Mouse (Mus musculus) olfactory bulb, adult 2 months (tissue): ENCODE results near the gene Slc8a3. TPM values are rescaled to one million over a fixed set of nuclear protein-coding genes. Genes with fewer than 3 reads are reported as not detected.

Experiments
- H3K27ac ChIP-seq: fragments of 200-500 bp; 2 replicates; pipeline ENCODE4 v1.5.1; 2012; ENCODE audit warnings: low read depth, low read length; ENCODE audit not compliant: insufficient read depth
- H3K4me1 ChIP-seq: fragments of 200-500 bp; 2 replicates; pipeline ENCODE4 v1.6.1; 2012; ENCODE audit warnings: low read length; ENCODE audit not compliant: control insufficient read depth, insufficient read depth
- H3K4me3 ChIP-seq: fragments of 200-500 bp; 2 replicates; pipeline ENCODE4 v1.5.1; 2012; ENCODE audit warnings: mild to moderate bottlenecking, low read depth, low read length, moderate library complexity; ENCODE audit not compliant: insufficient read depth
- CTCF ChIP-seq: fragments of 200-500 bp; IDR thresholded peaks from 2 replicates; pipeline ENCODE4 v1.5.1; 2012; ENCODE audit warnings: low read depth, mild to moderate bottlenecking, low read length, moderate library complexity; ENCODE audit not compliant: insufficient read depth
- POLR2A ChIP-seq: fragments of 200-500 bp; IDR thresholded peaks from 2 replicates; pipeline ENCODE4 v1.6.1; 2012; ENCODE audit warnings: mild to moderate bottlenecking, low read depth, low read length, moderate library complexity; ENCODE audit not compliant: insufficient read depth
- WGBS: fragments of 180-500 bp; shearing (Covaris S2); methylation state at CpG from one replicate; pipeline ENCODE4 v1.1.7; 2018; 5-methylcytosine and 5-hydroxymethylcytosine counted together
- polyA plus RNA-seq: library from polyadenylated mRNA; stranded (reverse); fragments of >200 nt; gene quantifications from 2 replicates; pipeline ENCODE4 v1.2.4, GENCODE M21; 2012; ENCODE audit warnings: low replicate concordance; ENCODE audit not compliant: missing spikeins, insufficient read depth, insufficient read length

Gene Slc8a3
- polyA plus RNA-seq, 1 experiment = not detected

- no peak for TF ChIP-seq CTCF
- no peak for TF ChIP-seq POLR2A
- H3K4me3 ChIP-seq = no peak overlapping the region
- peaks cover 2% of the 10 kb centered on the region; the same call in 1 of the 2 replicates for H3K4me1 ChIP-seq
- WGBS = 35% methylated on average over 2 of the region's 2 CpGs
- H3K27ac ChIP-seq = no peak overlapping the region
These were observed 15.2 kb downstream of the Slc8a3 start for GRCm38 (mm10) chr12:81317811-81318210.

GRCm38 (mm10) chr12:81315953-81316352 is 17.0 kb downstream of the Slc8a3 start:
- WGBS = 91% methylated on average over 5 of the region's 5 CpGs
- Histone ChIP-seq H3K27ac (no peak overlapping the region), H3K4me3 (no peak overlapping the region), H3K4me1 (peaks cover 2% of the 10 kb centered on the region; the same call in 1 of the 2 replicates)
- TF ChIP-seq POLR2A (no peak), CTCF (no peak)

- 83% methylated on average over 5 of the region's 5 CpGs for WGBS
- no peak overlapping the region for H3K27ac ChIP-seq
- TF ChIP-seq POLR2A (no peak), CTCF (no peak)
- no peaks in the 10 kb centered on the region for H3K4me1 ChIP-seq
- H3K4me3 ChIP-seq = no peak overlapping the region
These were observed 29.4 kb downstream of the Slc8a3 start for GRCm38 (mm10) chr12:81303626-81304025.

GRCm38 (mm10) chr12:81294613-81295012 is 38.4 kb downstream of the Slc8a3 start:
- no peak for TF ChIP-seq POLR2A
- no peak for TF ChIP-seq CTCF
- 21% methylated on average over 5 of the region's 5 CpGs for WGBS
- Histone ChIP-seq H3K27ac (peak overlapping the region; percentile 93), H3K4me3 (no peak overlapping the region), H3K4me1 (peaks cover 9% of the 10 kb centered on the region)

GRCm38 (mm10) chr12:81278031-81278430 is 54.9 kb downstream of the Slc8a3 start:
- H3K4me3 ChIP-seq = no peak overlapping the region
- TF ChIP-seq POLR2A = no peak
- no peak for TF ChIP-seq CTCF
- no peak overlapping the region for H3K27ac ChIP-seq
- 0 out of 2 replicates have a peak, but pooled peaks cover 2% of the 10 kb centered on the region for H3K4me1 ChIP-seq
- WGBS = 79% methylated on average over 2 of the region's 2 CpGs

- TF ChIP-seq CTCF = no peak
- TF ChIP-seq POLR2A = no peak
- 57% methylated on average over 4 of the region's 4 CpGs for WGBS
- Histone ChIP-seq H3K4me1 (0 out of 2 replicates have a peak, but pooled peaks cover 2% of the 10 kb centered on the region), H3K27ac (no peak overlapping the region), H3K4me3 (no peak overlapping the region)
These were observed 58.4 kb downstream of the Slc8a3 start for GRCm38 (mm10) chr12:81274616-81275015.

- WGBS = 40% methylated on average over 3 of the region's 3 CpGs
- no peak for TF ChIP-seq CTCF
- TF ChIP-seq POLR2A = no peak
- Histone ChIP-seq H3K4me3 (no peak overlapping the region), H3K4me1 (peaks cover 5% of the 10 kb centered on the region; the same call in 1 of the 2 replicates), H3K27ac (peak overlapping the region; percentile 48; the same call in 1 of the 2 replicates)
These were observed 59.6 kb downstream of the Slc8a3 start for GRCm38 (mm10) chr12:81273333-81273732.

- 44% methylated on average over 5 of the region's 5 CpGs for WGBS
- Histone ChIP-seq H3K27ac (peak overlapping the region; percentile 64; the same call in 1 of the 2 replicates), H3K4me3 (no peak overlapping the region), H3K4me1 (peaks cover 2% of the 10 kb centered on the region; the same call in 1 of the 2 replicates)
- no peak for TF ChIP-seq POLR2A
- no peak for TF ChIP-seq CTCF
These were observed 63.7 kb downstream of the Slc8a3 start for GRCm38 (mm10) chr12:81269246-81269645.

- Histone ChIP-seq H3K4me3 (no peak overlapping the region), H3K27ac (no peak overlapping the region), H3K4me1 (no peaks in the 10 kb centered on the region)
- WGBS = 92% methylated on average over 6 of the region's 6 CpGs
- TF ChIP-seq POLR2A (no peak), CTCF (no peak)
These were observed 70.2 kb downstream of the Slc8a3 start for GRCm38 (mm10) chr12:81262821-81263220.

- Histone ChIP-seq H3K4me3 (no peak overlapping the region), H3K4me1 (no peaks in the 10 kb centered on the region), H3K27ac (no peak overlapping the region)
- 94% methylated on average over 3 of the region's 3 CpGs for WGBS
- TF ChIP-seq CTCF = no peak
- no peak for TF ChIP-seq POLR2A
These were observed 74.8 kb downstream of the Slc8a3 start for GRCm38 (mm10) chr12:81258215-81258614.
